Mouse (Mus musculus) embryo, embryonic 11 days (tissue): ENCODE data around the gene Cdh12.

Experiments
- DNase-seq: peaks from one replicate; pipeline ENCODE4 v3.0.0-alpha.2; 2015

The Cdh12 gene

DNA sequence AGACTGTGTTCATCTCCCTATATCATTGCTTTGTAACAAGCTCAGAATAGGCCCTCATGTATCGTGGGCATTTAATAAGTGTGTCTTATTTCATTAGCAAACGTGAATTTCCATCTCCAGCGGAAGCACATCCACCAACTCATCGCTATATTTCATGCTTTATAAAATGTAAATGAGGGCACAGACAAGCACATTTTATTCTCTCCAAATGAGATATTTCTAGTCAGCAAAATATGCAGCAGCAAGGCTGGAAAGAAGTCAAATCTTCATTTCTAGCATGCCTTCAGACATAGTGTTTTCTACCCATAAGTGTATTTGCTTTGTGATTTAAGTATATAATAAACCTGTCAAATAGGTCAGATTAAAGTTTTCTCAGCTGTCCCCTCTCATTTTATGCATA is 262.8 kb downstream of the Cdh12 start:
- DNase-seq: no peak

DNA sequence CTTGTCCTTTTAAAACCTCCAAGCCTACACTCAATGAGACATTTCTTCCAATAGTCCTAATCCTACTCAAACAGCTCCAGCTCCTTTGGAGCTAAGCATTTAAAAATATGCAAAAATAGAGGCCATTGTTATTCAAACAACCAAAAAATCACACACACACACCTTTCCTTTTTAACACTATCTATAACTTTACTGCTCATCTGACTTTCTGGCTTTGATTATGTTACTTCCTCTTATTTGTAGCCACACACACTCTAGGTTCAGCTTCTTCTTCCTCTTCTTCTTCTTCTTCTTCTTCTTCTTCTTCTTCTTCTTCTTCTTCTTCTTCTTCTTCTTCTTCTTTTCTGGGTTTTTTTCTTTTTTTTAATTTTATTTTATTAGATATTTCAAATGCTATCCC is 323.2 kb downstream of the Cdh12 start:
- DNase-seq: no peak

DNA sequence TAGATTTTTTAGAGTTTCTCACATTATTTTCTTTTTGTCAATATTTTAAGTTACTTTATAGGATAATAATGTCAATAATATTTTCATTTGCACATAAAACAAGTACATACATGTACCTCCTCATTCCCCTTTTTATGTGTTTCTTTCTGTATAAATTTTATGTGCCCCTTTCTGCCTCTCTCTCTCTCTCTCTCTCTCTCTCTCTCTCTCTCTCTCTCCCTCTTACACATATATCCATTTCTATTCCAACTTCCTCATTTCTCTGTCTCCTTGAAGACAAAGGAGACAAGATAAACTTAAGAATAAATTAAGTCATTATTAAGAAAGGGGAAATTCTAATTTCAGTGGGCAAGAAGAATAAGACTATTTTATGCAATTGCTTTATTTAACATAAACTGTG is 324.4 kb downstream of the Cdh12 start:
- DNase-seq: no peak

DNA sequence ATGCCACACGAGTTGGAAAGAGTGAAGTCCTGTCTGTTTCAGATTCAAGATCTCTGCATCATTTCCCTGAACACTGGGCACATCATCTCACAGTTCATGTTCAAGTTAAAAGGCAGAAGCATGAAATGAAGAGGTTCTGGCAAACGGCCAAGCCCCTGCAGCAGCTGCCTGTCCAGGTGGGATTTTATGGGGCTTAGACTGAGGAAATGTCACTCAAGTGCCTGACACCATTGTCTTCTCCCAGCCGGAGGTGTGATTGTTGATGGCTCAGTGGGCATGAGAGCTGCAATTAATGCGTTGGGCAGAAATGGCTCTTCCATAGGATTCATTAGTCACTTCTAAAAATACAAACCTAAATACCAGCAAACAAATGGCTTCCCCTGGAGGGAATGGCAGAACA is 347.9 kb downstream of the Cdh12 start:
- DNase-seq: peak; percentile 10

DNA sequence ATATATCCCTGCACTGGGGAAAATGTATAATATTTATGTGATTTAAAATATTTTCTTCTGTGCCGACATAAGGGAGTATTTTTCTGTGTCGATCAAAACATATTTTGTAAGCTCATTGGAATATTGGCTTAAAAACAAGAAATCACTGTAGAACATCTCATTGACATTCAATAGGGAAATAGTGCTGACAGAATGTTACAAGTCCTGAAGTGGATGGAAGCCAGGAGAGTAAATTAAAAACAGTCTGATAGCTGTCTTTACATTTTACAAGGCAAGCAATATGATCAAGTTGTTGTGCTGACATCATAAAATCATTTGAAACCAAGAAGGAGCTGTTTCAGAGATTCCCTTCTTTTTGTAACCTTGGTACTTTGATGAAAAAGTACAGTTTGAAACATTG is 349.5 kb downstream of the Cdh12 start:
- DNase-seq: no peak

DNA sequence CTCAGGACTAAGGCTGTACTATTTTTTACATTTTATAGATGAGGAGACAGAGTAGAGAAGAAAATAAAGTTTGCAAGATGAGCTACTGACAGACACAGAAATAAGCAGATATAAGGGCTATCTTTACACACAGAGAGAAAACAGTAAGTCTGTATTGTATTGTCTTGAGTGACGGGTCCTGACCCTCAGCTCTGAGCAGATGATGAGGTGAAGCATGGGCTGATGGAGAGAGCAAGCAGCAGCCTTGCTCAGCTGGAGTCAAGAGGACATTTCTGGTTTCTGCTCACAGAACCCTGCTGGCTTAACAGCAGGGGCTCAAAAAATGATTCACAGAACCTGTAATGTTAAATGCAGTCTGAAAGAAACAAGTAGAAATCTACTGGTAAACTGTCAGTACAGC is 386.8 kb downstream of the Cdh12 start:
- peak; percentile 24 for DNase-seq

DNA sequence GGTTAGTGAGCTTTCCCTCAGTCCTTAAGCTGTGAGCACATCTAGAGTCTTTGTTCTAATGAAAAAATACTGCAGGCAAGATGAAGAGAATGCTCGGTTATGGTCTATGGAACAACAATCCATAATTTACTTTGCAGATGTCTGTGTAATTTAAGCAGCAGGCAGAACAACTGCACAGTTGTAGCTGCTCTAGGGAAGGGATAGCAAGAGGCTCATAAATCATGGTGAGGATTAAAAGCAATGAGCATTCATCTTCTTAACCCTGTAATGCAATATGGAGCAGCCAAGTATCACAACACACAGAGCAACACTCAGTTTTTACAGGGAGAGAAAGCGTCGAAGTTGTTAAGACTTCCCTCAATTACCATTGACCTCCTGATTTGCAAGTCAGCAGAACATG is 387.9 kb downstream of the Cdh12 start:
- DNase-seq: peak; percentile 44

DNA sequence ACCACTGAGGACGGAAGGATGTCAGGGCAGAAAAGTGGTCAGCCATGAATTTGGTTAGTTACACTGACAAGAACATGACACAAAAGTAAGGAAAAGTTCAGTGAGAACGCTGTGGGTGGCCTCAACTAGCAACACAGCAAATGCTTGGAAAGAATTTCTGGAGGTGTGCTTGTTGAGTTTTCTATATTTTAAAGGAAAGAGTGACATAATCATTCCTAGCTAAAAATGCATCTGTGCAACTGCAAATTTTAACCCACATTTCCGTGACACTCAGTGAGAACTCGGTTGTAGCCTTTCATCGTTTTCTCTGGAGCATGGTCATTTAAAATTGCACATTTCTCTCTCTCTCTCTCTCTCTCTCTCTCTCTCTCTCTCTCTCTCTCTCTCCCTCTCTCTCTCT is 392.4 kb downstream of the Cdh12 start:
- DNase-seq: no peak

DNA sequence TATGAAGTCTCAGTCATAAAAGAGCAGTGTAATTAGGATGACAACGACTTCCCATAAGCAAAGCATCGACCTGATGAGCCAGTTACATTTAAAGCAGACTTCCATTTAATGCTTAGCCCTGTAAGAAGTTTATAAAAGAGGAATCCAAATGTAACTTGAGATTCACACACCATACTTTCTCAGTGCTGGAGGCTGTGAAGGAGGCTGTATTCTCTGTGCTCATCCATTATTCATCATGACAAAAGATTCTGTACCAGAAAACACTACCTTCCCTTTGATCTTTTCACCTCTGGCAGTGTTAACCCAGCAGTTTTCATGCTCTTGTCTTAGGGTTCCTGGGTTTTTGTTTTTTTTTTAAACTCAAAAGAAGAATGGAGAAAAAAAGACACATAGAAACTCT is 414.0 kb downstream of the Cdh12 start:
- DNase-seq: no peak

DNA sequence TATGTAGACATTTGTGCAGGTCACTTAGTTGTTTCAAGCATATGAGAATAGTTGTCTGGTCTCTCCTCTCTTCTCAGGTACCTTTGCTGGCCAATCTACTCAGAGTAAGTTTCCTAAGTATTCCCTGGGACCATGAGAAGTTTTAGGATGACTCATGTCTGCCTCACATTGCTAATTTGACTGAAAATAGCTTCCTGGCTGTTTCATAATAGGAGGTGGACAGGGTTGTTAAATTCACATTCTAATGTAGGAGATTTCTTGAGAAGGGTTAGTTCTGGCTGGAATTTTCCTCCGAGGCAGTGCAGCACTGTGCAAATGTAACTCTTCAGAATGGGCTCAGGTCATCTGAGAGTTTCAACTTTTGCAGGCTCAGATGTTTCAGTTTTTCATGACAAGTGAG is 423.5 kb downstream of the Cdh12 start:
- DNase-seq: no peak

DNA sequence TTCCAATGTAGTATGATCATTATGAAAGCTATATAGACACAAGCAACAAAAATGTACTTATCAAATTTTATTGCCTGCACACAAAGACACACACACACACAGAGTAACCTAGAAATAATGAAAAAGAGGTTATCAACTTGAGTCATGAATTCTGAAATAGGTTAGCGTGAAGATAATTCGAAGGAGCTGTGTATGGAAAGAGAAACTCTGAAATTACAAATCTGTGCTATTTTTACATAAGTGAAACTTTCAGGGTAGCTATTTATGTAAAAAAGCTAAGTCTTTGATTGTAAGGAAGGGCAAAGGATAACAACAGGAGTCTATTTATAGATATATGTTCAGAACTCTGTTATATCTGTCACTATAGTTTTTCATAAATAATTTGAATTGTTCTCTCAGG is 427.9 kb downstream of the Cdh12 start:
- DNase-seq: no peak

DNA sequence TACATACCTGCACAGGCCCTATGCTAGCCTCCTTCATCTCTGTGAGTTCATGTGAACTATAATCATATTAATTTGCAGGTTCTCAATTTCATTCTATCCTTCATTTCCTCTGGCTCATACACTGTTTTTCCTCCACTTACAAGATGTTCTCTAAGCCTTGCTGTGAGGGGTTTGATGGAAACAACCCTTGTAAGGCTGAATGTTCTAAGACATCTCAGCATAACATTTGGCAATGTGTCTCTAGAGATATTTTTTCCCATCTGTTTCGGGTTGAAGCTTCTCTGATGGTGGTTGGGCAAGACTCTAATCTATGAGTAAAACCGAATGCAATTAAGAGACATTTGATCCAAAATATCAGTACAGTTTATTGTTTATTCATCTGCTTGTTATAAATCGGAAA is 444.4 kb downstream of the Cdh12 start:
- DNase-seq: no peak

DNA sequence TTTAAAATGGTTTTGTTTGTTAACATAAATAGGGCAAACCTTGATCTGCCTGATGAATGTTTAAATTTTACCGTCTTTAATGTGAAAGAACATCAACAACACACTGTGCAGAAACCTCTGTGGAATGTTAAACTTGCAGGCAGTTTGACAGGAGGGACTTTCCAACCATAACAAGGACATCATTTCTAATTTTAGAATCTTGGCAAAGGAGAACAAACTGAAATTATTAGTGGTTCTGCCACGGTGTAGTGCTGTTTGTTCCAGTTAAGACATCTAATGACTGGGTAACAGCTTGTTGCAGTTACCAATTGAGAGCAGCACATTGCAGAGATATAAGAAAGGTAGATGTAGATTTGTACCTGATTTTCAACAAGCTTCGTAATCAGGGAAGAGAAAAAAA is 453.5 kb downstream of the Cdh12 start:
- no peak for DNase-seq

DNA sequence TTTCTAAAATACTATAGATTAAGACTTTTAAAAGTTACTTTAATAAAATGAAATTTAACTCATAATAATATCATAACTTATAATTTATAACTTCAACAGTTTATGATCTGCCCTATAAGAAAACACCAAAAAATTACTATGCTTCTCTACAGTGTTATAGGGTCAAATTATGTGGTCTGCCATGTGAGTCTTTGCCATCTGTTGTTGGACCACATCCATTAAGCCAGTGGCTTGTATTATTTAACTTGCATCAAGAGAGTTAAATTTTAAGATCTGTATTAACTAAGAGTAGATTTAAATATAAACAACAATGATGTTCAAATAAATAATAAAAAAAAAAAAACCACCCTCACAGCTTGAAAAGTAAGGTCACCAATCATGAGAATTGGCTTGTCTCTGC is 479.2 kb downstream of the Cdh12 start:
- no peak for DNase-seq

DNA sequence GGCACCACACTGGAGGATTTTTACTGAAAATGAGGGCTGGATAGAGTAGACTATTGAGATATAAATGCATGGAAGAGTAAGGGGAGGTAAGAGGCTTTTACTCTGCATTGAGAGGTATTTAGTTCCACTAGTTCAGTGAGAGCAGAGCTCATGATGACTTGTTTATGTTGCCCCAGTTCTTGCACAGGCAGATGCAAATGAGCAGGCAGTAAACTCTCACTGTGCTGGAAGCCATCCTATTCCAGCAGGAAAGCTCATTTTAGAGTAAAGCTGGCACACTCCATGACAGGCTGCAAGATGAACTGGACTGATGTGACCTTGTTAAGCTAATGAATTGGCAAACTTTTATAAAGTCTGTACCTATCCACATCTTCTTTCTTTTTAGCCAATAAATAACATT is 494.9 kb downstream of the Cdh12 start:
- no peak for DNase-seq

DNA sequence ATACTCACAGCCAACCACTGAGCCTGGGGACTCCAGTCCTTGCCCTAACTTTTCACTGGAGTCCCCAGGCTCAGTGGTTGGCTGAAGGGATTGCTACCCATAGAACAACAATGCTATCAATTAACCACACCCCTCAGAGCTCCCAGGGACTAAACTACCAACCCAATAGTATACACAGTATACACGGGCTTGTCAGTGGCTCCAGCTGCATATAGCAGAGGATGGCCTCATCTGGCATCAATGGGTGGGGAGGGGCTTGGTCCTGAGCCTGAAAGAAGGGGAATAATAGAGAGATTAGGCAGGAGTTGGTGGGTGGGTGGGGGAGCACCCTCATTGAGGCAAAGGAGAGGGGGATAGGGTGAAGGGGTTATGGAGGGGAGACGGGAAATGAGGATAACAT is 518.4 kb downstream of the Cdh12 start:
- no peak for DNase-seq

DNA sequence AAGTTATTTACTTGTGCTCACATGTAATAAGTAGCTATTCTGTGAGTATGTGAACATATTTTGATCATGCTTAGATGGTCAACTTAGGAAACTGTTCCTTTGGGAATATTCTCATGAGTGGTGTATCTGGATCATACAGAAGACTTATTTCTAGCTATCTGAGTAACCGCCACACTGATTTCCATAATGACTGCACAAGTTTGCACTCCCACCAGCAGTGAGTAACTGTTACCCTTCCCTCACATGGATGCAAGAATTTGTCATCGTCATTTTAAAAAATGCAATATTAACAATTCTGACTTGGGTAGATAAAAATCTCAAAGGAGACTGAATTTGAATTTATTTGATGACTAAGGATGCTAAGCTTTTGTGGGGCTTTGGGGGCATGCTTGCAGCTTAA is 522.0 kb downstream of the Cdh12 start:
- no peak for DNase-seq

DNA sequence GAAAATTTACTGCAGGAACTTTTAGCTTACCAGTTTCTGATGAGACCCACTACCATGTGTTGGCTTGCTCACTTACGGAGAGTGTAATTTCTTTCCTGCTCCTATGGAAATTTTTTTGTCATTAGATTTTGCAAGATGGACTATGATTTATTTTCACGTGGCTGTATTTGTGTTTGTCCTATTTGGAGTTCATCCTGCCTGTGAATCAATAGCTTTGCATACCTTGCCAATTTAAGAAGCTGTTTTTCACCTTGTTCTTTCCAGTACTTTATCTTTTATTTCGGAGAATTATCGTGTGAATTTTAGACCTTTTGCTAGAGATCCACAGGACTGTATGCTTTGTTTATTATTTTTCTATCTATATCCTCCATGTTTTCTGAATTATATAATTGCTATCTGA is 551.5 kb downstream of the Cdh12 start:
- DNase-seq: no peak

DNA sequence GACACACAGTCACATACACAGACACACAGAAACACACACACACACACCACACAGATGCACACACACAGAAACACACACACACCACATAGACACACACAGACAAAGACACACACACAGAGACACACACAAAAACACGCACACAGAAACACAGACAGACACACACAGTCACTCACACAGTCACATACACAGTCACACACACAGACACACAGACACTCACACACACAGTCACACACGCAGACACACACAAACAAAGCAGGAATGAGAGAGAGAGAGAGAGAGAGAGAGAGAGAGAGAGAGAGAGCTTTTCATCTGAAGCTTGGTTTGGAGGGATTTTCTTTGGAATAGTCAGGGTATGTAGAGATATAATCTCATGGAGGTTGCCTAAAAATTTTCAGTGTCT is 558.9 kb downstream of the Cdh12 start:
- no peak for DNase-seq

DNA sequence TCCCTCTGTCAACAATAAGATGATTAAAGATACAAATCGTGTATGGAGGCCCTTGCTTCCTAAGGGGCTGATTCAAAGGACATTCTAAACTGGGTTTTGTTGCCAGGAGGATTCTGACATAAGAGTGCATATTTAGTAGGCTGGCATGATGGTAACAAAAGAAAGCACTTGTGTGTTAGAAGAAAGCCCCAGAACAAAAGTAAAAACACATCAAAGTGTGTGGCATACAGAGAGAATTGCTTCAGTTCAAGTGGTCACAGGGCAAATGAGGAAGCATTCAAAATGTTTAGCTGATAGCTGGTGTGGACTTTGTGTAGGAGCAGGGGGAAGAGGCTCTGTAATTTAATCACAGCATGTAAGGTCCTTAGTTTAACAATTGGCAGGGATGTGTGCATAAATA is 559.4 kb downstream of the Cdh12 start:
- DNase-seq: peak; percentile 9

DNA sequence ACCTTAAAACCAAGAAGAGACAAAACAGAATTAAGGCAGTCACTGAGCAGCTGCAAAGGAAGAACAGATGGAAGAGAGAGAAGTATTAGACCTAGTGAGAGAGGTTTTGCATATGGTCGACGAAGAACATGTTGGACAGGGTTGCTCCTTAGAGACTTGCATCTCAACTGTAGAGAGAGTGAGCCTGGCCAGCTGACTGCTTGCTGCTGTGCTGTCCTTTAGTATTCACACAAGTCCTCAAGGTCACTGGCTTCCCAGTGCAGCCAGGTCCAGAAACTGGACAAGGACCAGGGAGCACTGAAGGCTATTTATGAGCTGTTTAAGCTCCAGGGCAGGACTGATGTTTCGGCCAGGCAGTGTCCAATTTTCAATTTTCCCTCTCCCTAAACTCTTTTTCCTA is 559.9 kb downstream of the Cdh12 start:
- peak; percentile 12 for DNase-seq

DNA sequence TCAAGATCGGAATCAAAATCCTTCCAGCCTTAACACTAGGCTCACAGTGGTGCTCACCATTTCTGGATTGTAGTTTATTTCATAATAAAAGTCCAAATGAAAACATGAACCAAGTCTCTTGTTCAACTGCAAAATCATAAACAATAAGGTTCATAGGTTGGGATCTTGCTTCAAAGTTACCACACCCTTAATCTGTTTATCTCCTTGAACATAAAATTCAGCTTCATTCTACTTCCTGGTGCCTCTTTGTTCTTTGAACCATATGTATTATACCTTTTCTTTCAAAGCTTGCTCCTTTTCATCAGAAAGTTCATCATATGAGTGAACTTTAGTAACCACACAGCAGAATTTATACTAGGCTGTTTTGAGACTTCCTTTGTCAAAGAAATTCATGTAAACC is 614.6 kb downstream of the Cdh12 start:
- no peak for DNase-seq

DNA sequence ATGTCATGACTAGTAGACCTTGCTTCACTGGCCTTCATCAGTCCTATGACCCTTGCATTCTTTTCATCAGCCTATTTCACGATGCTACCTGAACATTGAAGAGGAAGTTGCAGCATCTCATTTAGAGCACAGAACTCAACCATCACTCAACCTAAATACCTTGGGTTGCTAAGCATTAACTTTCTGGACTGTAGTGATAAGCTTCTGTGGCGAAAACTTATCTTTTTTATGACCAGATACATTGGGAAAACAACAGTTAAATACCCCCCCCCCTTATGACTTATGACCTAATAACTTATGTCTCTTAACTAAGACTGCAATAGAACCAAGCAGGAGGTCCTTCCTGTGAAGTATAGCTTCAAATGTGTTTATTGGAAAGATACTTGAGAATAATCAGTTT is 620.2 kb downstream of the Cdh12 start:
- DNase-seq: no peak

DNA sequence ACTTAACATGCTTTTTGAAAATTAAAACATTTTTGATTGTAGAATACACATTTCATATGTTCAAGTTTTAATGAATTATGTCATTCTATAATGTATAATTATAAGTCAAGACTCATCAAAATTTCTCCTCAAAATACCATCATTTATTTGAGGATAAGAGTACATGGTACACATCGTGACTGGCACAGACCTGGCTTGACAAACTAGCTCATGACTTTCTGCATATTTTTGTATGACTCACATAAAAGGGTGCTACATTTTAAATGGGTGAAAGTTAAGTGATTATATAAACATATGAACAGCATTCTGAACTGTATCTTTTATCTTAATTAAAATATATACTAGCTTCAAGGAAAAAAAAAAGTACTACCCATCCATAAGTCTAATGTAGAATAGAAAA is 643.8 kb downstream of the Cdh12 start:
- DNase-seq: no peak

DNA sequence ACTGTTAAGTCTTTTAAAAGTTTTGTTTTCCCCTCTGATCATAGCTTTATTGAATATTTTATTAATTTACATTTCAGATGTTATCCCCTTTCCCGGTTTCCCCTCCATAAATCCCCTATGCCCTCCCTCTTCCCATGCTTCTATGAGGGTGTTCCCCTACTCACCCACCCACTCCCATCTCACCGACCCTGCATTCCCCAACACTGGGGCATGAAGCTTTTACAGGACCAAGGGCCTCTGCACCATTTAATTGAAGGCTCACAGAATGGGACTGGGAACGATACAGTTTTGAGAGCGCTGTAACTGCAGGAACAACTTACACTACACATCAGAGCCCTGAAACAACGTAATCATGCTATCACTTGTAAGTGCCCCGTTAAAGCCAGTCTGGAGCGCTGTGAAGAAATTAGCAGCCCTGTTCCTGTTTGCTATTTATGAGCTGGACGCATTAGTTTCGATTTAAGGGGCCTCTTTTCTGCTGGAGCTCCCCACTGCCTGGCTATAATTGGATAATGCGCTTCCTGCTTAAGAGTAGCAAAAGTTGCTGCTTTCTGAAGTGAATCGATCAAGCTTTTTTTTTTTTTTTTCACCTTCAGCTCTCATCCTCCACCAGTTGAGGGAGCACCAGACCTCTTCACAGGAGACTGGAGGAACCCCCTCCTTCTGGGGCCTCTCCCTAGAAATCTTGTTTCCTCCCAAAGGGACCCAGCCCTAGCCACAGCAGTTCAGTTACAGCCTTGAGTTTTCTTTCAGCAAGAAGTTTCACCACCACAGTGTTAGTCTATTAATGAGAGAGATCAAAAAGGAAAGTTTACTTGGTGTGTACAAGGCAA is 660.2 kb downstream of the Cdh12 start:
- DNase-seq: peak; percentile 58
